Mouse (Mus musculus): ENCODE measurements around the gene Ube2t.

Gene Ube2t

DNA sequence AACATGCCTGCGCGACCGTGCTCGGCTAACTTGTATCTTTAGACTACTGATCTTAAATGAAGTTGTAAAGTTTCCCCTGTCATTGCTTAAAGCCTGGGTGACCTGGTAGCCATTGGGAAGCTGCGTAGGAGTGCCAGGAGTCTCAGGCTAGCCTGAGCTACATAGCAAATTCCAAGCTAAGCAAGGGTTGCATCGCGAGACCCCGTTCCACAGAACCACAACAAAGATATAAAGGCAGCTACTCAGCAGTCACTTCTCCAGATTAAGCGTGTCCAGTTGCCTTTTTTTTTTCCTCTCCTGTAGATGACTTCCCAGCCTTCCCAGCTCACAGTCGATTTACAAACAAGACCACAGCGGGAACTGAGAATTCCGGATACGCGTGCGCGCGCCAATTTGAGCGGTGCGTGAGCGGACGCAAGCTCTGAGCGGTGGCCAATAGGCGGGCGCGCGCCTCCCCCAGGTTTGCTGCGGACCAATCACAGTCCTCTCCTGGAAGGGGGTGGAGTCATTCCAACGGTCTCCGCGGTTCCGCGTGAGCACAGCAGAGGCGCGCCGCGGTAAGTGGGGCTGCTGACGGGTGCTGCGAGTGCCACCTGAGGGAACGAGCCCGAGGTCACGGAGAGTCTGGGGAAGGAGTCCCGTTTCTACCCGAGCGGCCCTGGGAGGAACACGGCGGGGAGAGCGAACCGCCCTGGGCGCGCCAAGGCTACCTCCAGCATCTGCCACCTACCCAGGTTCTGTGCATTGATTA, at the start of gene Ube2t:
Ube2t (plus strand) TSS at position 513 of the 751 bp plus-strand sequence.
- peak; percentile 95 for DNase-seq (ENCODE audit: low read depth, low spot score)

DNA sequence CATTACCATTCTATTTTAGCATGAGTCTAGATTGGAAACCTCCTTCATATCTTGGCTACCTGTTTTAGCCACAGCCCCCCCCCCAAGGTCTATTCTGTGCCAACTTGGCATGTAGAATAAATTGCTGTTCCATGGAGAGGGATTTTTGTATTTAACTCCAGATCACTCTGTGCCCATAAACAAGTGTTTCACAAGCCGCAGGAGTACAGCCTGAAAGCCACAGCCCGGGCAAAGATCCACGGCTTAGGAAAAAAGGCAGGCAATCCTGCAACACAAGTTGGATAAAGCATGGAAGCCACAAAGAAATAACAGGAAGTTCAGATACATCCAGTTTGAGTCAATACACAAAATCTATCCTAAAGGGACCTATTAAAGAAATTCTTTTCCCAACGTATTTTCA, 48.8 kb upstream of the Ube2t start:
- no peak for DNase-seq (ENCODE audit: low read depth, low spot score)

DNA sequence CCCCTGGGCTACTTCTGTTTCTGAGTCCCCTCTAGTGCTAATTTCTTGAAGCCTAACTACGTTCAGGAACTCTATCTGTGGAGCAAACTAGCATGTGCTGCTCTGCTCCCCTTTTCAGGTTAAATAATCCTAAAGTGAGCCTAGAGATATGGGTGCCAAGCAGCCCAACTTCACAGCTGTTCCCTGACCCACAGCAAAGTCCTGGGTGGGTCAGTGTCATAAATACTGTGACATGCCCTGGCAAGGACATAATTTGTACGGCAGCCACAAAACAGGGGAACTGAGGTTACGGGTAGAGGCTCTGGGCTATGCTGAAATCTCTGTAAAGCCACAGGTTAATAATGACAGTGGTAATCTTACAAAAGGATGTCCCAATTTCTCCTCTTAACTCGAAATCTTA, 46.9 kb upstream of the Ube2t start:
- DNase-seq (ENCODE audit: low read depth, low spot score) = no peak

DNA sequence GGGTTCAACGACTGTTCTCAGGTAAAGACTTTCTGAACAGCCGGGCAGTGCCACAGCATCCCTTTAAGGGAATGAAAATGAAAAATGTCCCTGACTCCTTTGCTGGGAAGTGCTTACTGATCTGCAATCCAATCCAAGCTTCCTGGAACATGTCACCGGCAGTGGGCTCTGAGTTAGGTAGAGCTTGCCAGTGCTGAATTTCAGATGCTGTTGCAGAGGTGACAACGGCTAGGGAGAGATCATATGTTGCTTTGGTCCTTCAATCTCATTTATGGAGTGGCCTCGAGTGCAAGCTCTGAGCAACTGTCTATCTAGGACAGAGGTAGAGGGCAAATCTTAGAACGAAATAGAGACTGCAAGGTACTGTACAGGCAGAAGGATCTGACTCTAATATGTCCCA, 43.4 kb upstream of the Ube2t start:
- no peak for DNase-seq (ENCODE audit: low read depth, low spot score)

DNA sequence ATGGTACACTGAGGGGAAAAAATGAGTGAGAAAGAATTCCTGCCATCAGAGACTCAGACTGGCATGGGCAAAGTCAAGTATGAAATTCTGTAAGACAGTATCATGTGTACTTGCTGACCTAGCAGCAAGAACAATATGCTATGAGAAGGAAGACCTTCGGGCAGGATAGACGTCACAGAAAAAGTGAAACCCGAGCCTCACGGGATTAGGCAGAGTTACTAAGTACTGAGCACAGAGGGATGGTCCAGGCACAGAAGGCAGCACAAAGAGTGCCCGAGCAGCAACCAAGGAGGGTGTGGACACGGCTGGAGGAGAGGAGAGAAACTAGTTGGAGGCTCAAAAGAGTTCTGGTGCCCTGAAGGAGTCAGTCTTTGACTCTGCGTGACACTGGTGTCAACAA, 29.9 kb upstream of the Ube2t start:
- no peak for DNase-seq (ENCODE audit: low read depth, low spot score)

DNA sequence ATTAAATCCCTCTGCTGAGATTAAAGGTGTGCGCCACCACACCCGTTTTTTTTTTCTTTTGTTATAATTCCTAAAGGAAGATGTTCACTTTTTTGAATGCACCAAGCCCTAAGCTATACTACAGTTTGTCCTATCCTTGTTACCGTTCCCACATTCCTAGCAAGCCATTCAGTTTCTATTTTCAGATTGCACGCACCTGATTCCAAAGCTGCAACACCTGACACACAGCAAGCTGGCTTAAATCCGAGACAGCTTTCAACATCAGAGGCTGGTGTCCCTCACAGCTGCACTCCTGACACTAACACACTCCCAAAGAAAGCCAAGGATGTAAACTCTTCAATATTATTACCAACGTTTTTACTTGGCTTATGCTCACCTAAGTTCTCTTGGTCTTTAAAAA, 26.0 kb upstream of the Ube2t start:
- DNase-seq (ENCODE audit: low read depth, low spot score) = no peak

DNA sequence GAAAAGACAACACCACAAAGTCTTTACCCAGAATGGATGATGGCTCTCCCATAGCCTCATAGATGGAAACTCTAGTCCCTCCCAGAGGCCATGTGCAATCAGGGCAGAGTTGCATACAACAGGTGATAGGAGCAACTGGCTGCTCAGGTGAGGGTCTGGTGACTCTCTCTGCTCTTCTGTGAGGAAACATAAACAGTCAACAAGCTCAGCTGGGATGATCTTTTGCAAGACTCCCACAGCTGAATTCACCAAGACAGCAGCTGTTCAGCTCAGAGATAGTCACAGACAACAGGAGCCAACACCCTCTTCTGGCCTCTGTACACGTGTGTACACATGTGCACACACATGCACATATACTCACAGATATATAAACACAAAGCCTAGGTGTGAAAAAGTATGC, 24.1 kb upstream of the Ube2t start:
- DNase-seq (ENCODE audit: low read depth, low spot score) = no peak

DNA sequence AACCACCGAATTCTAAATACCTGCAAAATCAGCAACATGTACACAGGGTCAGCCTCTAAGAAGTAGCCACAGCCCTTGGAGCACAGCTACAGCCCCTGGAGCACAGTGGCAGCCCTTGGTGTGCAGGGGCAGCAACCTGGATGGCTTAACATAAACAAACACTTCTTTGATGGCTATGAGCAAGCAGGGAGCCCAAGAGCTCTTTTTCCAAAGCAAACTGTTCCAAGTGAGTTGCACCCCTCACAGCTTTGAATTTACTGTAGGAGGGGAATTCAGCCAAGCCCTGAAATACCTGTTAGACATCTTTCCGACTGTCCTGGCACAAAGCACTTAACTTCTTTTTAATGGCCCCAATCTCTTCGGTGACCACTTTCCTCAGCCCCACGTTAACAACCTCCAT, 21.5 kb upstream of the Ube2t start:
- no peak for DNase-seq (ENCODE audit: low read depth, low spot score)

DNA sequence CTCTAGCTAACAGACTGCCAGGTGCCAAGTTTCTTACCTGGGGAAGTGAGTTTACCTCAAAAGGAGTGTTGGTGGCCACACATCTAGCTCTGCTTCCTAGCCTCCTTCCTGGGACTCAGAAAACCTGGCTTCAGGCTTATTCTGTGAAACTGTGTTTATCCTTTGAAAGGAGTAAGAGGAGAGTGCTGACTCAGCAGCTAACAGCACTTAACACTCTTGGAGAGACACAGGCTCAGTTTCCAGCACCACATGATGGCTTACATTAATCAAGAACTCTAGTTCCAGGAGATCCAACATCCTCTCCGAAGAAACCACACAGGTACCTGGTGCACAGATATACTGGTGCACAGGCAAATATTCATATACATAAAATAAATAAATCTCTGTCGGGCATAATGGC, 19.5 kb upstream of the Ube2t start:
- DNase-seq (ENCODE audit: low read depth, low spot score) = no peak

DNA sequence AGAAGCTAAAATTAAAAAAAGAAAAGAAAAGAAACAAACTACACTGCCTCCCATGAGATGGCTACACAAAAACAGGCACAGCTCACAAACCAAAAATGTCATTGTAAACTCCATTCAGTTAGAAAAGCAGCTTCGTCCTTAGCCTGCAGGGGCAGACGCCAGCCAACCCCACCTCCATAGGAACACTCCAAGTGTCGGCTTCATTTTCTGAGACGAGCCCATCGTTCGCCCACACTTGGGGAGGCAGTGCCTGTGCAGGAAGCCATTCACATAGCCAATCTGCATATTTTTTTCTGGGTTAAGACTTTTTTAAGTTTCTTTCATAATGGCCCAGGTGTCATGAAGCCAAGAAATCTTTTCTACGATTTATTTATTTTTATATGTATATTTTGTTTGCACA, 14.8 kb upstream of the Ube2t start:
- DNase-seq (ENCODE audit: low read depth, low spot score) = no peak

DNA sequence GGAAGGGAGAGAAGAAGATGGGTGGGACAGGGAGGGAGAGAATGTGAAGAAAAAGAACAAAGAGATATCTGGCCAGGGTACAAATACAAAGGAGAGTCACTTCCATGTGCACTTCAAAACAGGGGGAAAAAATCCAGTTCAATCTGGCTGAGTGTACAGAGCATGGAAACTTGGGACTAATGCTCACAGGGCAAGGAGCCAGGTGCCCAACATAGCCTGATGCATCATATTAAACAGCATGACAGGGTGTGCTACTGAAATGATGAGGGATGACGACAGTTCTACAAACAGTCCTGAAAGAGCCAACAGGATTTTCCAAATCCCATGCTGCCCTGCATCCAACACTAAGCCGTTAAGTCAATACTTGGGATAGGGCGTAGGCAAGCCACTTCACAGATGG, 12.4 kb upstream of the Ube2t start:
- DNase-seq (ENCODE audit: low read depth, low spot score) = no peak

DNA sequence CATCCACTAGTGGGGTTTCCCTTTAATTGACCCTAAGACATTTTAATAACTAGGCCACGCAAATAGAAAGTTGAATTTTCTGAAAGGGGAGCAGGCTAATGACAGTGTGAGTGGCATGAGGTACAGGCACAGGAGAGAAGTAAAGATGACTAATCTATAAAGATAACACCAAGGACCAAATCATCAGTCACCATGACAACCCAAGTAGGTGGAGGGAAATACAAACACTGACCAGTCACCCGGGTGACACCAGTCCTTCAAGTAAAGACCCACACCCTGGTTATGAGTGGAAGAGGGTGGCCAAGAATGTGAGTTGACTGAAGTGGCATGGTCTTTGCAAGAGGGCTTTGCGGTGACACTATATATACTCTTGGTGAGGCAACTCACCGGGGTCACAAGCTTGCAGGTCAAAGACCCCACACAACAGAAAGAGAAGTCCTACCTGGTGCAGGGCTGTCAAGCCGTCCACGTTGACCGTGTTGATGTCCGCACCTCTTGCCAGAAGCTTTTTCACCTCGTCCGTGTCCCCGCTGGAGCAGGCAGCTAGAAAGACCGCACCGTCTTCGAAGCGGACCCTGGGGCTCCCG, 7.2 kb upstream of the Ube2t start:
- no peak for DNase-seq (ENCODE audit: low read depth, low spot score)

DNA sequence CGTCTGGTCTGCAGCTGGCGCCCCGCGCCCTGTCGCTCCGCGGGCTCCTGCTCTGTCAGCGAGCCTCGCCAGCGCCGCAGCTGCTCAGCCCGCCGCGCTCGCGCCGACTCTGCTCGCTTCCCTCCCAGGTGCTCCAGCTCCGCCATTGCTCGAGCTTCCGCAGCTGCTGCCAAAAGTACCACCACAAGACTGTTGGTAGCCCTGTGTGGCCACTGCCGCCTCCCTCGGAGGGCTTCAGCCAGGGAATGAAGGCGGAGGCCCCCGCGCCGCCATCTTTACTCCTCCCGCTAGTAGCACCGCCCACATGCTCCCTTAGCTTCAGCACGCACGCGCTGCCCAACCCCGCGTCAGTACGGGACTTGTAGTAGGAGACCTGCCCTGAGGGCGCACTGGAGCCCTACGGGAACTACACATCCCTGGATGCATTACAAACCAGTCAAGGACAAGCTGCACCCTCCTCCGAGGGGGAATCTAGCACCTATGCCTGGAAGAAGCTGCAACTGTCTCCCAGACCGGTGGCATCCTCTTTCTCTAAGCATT, 6.7 kb upstream of the Ube2t start, which contains the start of gene Ppp1r12b:
Ppp1r12b (minus strand) TSS at position 306 of the 540 bp plus-strand sequence.
- DNase-seq (ENCODE audit: low read depth, low spot score) = peak; percentile 94

DNA sequence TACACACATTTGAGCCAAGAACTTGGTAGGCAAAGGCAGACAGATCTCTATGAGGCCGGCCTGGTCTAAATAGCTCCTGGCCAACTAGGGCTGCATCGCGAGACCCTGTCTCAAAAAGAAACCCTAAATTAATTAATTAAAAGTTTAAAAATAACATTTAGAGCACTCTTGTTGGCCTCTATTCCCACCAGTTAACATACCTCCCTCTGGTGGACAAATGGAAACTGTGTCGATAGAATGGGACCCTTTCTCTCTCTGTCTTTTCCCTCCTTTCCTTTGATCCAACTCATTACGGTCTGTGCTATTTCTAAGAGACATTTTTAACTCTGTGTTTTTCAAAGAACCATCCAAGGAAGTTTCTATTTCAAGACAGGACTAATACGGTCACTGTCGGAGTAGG, 1.7 kb upstream of the Ube2t start:
- no peak for DNase-seq (ENCODE audit: low read depth, low spot score)

DNA sequence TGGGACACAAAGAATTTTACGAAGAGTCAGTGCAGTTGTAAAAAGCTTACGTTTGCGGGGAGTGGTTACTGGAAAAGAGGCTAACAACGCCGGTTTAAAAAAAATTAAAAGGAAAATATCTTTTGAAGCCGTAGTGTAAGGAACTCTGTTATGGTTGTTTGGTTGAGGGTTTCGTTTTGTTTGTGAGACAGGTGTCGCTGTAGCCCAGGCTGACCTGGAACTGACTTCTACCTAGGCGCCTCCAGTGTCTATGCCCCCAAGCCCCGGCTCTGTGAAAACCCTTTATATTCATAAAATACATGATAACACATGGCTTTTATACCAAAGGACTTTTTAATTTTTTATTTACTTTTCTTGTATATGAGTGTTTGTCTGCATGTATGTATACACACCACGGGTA, 456 bp downstream of the Ube2t start:
- no peak for DNase-seq (ENCODE audit: low read depth, low spot score)

DNA sequence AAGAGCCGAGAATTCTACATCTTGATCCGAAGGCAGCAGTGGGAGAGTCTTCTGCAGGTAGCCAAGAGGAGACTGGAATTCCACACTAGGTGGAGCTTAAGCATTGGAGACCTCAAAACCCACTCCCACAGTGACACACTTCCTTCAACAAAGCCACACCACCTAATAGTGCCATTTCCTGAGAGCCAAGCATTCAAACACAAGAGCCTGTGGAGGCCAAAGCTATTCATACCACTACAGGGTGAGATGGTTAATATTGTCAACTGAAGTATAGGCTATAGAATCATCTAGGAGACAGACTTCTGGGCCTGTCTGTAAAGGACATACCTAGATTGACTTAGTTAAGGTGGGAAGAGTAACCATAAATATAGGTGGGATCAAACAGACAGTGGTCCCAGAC, 3.1 kb downstream of the Ube2t start:
- DNase-seq (ENCODE audit: low read depth, low spot score) = no peak

DNA sequence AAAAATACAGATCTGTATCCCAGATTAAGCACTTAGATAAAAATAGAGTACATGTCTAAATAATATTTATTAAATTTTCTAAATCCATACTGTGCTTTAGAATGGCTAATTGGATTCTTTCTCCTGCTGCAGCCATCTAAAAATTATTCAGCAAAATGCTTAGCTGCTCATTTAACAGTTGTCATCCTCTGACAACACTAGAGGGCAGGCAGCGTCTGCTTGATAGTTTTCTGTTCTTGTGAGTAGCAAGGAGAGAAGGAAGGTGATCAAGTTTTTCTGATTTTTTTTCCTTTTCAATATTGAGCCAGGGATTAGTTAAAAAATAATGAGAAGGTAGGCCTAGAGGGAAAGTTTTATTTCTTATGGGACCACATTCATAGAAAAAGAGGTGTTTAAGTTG, 10.6 kb downstream of the Ube2t start:
- DNase-seq (ENCODE audit: low read depth, low spot score) = no peak

DNA sequence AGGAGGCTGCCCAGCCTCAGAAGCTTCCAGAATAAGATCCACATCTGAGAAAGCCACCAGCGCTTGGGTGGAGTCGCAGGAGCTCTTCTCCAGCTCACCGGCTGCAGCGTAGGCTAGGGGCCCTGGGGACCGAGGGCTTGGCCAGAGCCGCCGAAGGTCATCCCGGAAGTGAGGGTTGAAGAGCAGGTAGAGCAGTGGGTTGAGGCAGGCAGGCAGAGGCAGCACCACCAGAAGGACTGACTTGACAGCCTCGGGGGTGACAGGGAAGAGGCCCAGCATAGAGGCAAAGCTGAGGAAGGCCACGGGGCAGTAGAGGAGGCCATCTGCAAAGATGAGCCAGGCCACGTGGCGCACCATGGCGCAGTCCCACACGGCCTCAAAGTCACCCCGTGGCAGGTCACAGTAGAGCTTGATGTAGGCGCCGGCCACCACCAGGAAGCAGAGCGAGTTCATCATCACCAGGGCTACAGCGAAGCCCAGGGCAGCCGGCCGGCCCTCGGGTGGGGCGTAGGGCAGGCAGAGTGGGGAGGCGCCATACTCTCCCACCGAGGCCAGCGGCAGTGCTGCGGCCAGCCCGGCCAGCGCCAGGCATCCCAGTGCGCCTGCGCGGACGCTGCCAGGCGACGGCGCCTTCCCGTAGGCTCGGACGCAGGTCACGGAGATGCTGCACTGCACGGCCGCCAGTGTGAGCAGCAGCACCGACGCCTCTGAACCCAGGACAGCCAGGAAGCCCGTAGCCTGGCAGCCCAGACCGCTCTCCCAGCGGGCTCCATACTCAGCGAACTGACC, 25.0 kb downstream of the Ube2t start:
- DNase-seq (ENCODE audit: low read depth, low spot score) = peak; percentile 63

DNA sequence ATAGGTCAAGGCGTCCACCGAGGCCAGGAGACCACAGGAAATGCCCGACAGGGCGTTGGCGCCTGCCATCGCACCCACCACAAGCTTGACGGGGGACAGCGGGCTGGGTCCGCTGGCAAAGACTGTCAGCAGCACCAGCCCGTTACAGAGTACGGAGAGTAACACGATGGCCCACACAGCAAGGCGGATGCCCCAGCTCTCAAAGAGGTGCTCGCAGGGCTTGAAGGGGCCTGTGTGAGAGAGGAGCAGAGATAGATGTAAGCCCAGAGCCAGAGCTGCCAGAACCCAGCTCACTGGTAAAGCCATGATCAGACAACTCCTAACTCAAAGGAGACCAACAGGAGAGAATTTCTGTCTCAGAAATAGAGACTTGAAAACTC, 25.6 kb downstream of the Ube2t start:
- no peak for DNase-seq (ENCODE audit: low read depth, low spot score)

DNA sequence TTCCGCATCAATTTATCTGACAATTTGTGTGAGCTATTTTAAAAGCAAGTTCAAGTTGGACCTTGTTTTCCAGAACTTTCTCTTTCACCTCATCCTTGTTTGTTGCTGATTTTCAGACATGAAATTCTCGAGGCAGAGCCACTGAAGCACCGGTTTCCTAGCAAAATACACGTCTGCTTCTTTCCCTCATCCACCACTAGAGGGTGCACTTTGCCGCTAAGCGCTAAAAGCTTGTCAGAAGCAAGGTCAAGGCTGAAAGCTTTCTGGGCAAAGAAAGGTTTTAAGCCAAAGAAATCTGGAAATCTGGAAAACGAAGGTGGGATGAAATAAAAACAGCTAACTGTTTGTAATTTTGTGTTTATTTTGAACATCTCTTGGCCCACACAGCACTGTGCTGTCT, 27.0 kb downstream of the Ube2t start:
- DNase-seq (ENCODE audit: low read depth, low spot score) = peak; percentile 92

DNA sequence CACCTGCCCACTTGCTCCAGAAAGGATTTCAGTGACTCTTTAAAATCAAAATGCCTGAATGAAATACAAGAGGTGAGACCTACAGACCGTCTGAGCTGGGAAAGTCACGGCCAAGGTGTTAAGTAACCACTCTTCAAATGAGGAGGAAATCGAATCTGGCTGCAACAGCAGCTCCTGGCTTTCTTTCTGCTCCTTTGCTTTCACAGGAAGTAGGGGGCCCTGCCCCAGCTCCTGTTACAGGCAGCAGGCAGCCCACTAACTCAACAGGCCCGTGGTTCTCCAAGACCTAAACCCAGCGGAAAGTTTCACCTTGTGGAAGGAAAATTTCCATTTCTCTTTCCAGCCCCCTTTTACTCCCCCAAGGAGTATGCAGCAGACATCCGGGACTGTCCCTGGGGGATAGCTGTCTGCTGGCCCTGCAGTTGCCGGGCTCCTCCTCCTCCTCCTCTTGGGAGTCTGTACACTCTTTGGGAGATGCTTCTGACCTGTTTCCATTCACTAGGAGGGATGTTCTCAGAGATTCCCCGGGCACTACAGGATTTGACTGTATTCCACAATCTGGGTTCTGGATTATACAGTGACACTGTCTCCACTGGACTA, 29.8 kb downstream of the Ube2t start:
- DNase-seq (ENCODE audit: low read depth, low spot score) = peak; percentile 21

DNA sequence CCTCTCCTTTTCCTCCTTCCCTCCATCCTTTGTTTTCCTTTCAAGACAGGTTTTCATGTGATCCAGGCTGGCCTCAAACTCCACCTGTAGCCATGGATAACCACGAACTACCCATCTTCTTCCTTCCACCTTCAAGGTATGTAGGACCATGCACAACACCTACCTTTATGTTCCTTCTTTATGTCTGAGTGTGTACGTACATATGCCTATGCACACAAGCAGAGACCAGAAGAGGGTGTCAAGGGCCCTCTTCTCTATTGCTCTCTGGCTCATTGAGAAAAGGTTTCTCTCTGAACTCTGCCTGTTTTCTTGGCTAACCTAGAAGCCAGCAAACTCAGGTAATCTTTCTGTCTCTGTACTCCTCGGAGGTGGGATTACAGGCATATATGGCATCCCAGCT, 32.4 kb downstream of the Ube2t start:
- no peak for DNase-seq (ENCODE audit: low read depth, low spot score)

Data from forelimb bud, embryonic 11.5 days (tissue).